Mouse (Mus musculus) forebrain, embryonic 11.5 days (tissue): ENCODE measurements around the gene P2ry14. TPM values are rescaled to one million over a fixed set of nuclear protein-coding genes. Genes with fewer than 3 reads are reported as not detected.
A peak's percentile ranks its signal among the peaks of the same experiment; 100 is the strongest.
"Not testable (repeated sequence)": the region's sequence is repeated elsewhere in the genome, so short reads cannot be mapped to it uniquely, and the experiment has no call there.

Experiments used
- ATAC-seq: fragments of 200-750 bp; cut with Nextera tagmentation; replicated peaks from 2 replicates; pipeline ENCODE4 v1.8.0; 2017; ENCODE audit warnings: moderate TSS enrichment; ENCODE audit not compliant: low FRiP score
- DNase-seq: peaks from one replicate; pipeline ENCODE4 v3.0.0-alpha.2; 2017; ENCODE audit warnings: low spot score
- H3K27ac ChIP-seq: fragments of 300-500 bp; sonication (generic); 2 replicates; pipeline ENCODE4 v1.5.1; 2014; ENCODE audit warnings: low read depth, low read length
- H3K27me3 ChIP-seq: fragments of 300-500 bp; sonication (generic); 2 replicates; pipeline ENCODE4 v1.6.1; 2014; ENCODE audit warnings: mild to moderate bottlenecking, low read length, mixed read lengths; ENCODE audit not compliant: control insufficient read depth, insufficient read depth
- H3K36me3 ChIP-seq: fragments of 300-500 bp; sonication (generic); 2 replicates; pipeline ENCODE4 v1.6.1; 2014; ENCODE audit warnings: mild to moderate bottlenecking, low read length, moderate library complexity, mixed read lengths; ENCODE audit not compliant: control insufficient read depth, insufficient read depth
- H3K4me1 ChIP-seq: fragments of 300-500 bp; sonication (generic); replicated peaks from 2 replicates; pipeline ENCODE4 v1.6.1; 2014; ENCODE audit warnings: low read length, mixed read lengths; ENCODE audit not compliant: control insufficient read depth, insufficient read depth
- H3K4me2 ChIP-seq: fragments of 300-500 bp; sonication (generic); 2 replicates; pipeline ENCODE4 v1.6.1; 2014; ENCODE audit warnings: low read depth, mild to moderate bottlenecking, low read length, moderate library complexity, mixed read lengths; ENCODE audit not compliant: severe bottlenecking
- H3K4me3 ChIP-seq: fragments of 300-500 bp; sonication (generic); 2 replicates; pipeline ENCODE4 v1.5.1; 2014; ENCODE audit warnings: low read depth, low read length
- H3K9ac ChIP-seq: fragments of 300-500 bp; sonication (generic); 2 replicates; pipeline ENCODE4 v1.6.1; 2014; ENCODE audit warnings: low read length
- H3K9me3 ChIP-seq: fragments of 300-500 bp; sonication (generic); 2 replicates; pipeline ENCODE4 v1.6.1; 2016; ENCODE audit warnings: low read length, mixed read lengths; ENCODE audit not compliant: control insufficient read depth
- WGBS: fragments of 180-500 bp; shearing (Covaris S2); extraction: QIAGEN DNeasy Blood & Tissue Kit; methylation state at CpG from one replicate; pipeline ENCODE4 v1.1.7; 2014; 5-methylcytosine and 5-hydroxymethylcytosine counted together
- polyA plus RNA-seq: library from polyadenylated mRNA; unstranded; fragments of >200 nt; fragmentation: Nextera tagmentation; extraction: Ambion mirVana; gene quantifications from 2 replicates; pipeline ENCODE4 v1.2.1, GENCODE M21; 2014

Gene P2ry14
- polyA plus RNA-seq, 1 experiment from 2014 or later, result 4.1 TPM

- H3K36me3 ChIP-seq, result no peaks in the 10 kb centered on the region
- 16% methylated on average over 6 of the region's 6 CpGs for WGBS
- ATAC-seq (peak; percentile 31; the same call in 1 of the 2 replicates), DNase-seq (no peak)
- H3K4me3 ChIP-seq, result no peak overlapping the region
- H3K9ac ChIP-seq, result no peak overlapping the region
- H3K27ac ChIP-seq, result no peak overlapping the region
- H3K4me1 ChIP-seq, result 0 out of 2 replicates have a peak, but pooled peaks cover 3% of the 10 kb centered on the region
- H3K9me3 ChIP-seq, result no peaks in the 10 kb centered on the region
- H3K4me2 ChIP-seq, result no peak overlapping the region
- H3K27me3 ChIP-seq, result no peaks in the 10 kb centered on the region
These were observed 73.0 kb downstream of the P2ry14 start for GRCm38 (mm10) chr3:59080293-59080916.

GRCm38 (mm10) chr3:59079327-59079726, 74.1 kb downstream of the P2ry14 start:
- no peak overlapping the region for H3K4me3 ChIP-seq
- H3K9ac ChIP-seq, result no peak overlapping the region
- 39% methylated on average over 4 of the region's 4 CpGs for WGBS
- ATAC-seq, result peak; percentile 76
- no peaks in the 10 kb centered on the region for H3K9me3 ChIP-seq
- H3K4me1 ChIP-seq, result 0 out of 2 replicates have a peak, but pooled peaks cover 3% of the 10 kb centered on the region
- no peak overlapping the region for H3K27ac ChIP-seq
- no peak overlapping the region for H3K4me2 ChIP-seq
- H3K27me3 ChIP-seq, result no peaks in the 10 kb centered on the region
- no peaks in the 10 kb centered on the region for H3K36me3 ChIP-seq
- DNase-seq, result peak; percentile 56

- Histone ChIP-seq H3K9ac (no peak overlapping the region), H3K4me1 (0 out of 2 replicates have a peak, but pooled peaks cover 3% of the 10 kb centered on the region), H3K9me3 (no peaks in the 10 kb centered on the region), H3K4me2 (no peak overlapping the region), H3K27ac (no peak overlapping the region), H3K36me3 (no peaks in the 10 kb centered on the region), H3K4me3 (no peak overlapping the region), H3K27me3 (no peaks in the 10 kb centered on the region)
- WGBS, result 88% methylated on average over 11 of the region's 11 CpGs
- DNase-seq, result no peak
- ATAC-seq, result no peak
These were observed 74.8 kb downstream of the P2ry14 start for GRCm38 (mm10) chr3:59078585-59078984.

- no peak for DNase-seq
- no peak overlapping the region for H3K4me2 ChIP-seq
- H3K4me3 ChIP-seq, result no peak overlapping the region
- H3K36me3 ChIP-seq, result no peaks in the 10 kb centered on the region
- 0 out of 2 replicates have a peak, but pooled peaks cover 3% of the 10 kb centered on the region for H3K4me1 ChIP-seq
- WGBS, result 56% methylated on average over 4 of the region's 4 CpGs
- no peaks in the 10 kb centered on the region for H3K27me3 ChIP-seq
- no peak overlapping the region for H3K27ac ChIP-seq
- no peaks in the 10 kb centered on the region for H3K9me3 ChIP-seq
- no peak for ATAC-seq
- H3K9ac ChIP-seq, result no peak overlapping the region
These were observed 76.1 kb downstream of the P2ry14 start for GRCm38 (mm10) chr3:59077278-59077677.

- not testable (repeated sequence) for H3K9me3 ChIP-seq, H3K9ac ChIP-seq, H3K27ac ChIP-seq, H3K27me3 ChIP-seq, ATAC-seq, H3K4me2 ChIP-seq, H3K4me3 ChIP-seq, H3K4me1 ChIP-seq, H3K36me3 ChIP-seq, DNase-seq
- 84% methylated on average over 1 of the region's 1 CpGs for WGBS
These were observed 84.3 kb downstream of the P2ry14 start for GRCm38 (mm10) chr3:59069071-59069470.

GRCm38 (mm10) chr3:59066558-59067294, 86.7 kb downstream of the P2ry14 start:
- no peaks in the 10 kb centered on the region for H3K27me3 ChIP-seq
- WGBS, result 86% methylated on average over 8 of the region's 8 CpGs

GRCm38 (mm10) chr3:59065937-59066336, 87.5 kb downstream of the P2ry14 start:
- H3K36me3 ChIP-seq, result no peaks in the 10 kb centered on the region
- WGBS, result 88% methylated on average over 3 of the region's 3 CpGs
- no peaks in the 10 kb centered on the region for H3K27me3 ChIP-seq
- H3K4me1 ChIP-seq, result no peaks in the 10 kb centered on the region
- H3K4me2 ChIP-seq, result no peak overlapping the region
- H3K4me3 ChIP-seq, result no peak overlapping the region
- DNase-seq (no peak), ATAC-seq (no peak)
- H3K9me3 ChIP-seq, result no peaks in the 10 kb centered on the region
- H3K27ac ChIP-seq, result no peak overlapping the region
- H3K9ac ChIP-seq, result no peak overlapping the region

More at GRCm38 (mm10) chr3:59066558-59067294, 86.7 kb downstream of the P2ry14 start:
- DNase-seq (no peak), ATAC-seq (no peak)
- no peak overlapping the region for H3K9ac ChIP-seq
- H3K4me3 ChIP-seq, result no peak overlapping the region
- H3K4me1 ChIP-seq, result no peaks in the 10 kb centered on the region
- H3K36me3 ChIP-seq, result no peaks in the 10 kb centered on the region
- no peak overlapping the region for H3K4me2 ChIP-seq
- H3K9me3 ChIP-seq, result no peaks in the 10 kb centered on the region
- H3K27ac ChIP-seq, result no peak overlapping the region
